Mouse (Mus musculus): Measurements from ENCODE around the gene Cyp4f18.
"Not testable (repeated sequence)": the region's sequence is repeated elsewhere in the genome, so short reads cannot be mapped to it uniquely, and the experiment has no call there.

DNA sequence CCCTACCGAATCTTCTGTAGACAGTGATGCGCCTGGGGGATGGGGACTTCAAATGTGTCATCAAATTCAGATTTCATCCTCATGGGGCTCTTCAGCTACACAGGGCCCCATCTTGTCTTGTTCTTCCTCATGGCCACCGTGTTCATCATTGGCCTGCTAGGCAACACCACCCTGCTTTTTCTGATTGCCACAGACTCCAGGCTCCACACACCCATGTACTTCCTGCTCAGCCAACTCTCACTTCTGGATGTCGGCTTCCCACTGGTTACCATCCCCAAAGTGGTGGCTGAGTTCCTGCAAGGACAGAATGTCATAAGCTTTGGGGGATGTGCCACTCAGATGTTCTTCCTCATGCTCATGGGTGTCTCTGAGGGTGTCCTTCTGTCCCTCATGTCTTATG, 48.2 kb upstream of the Cyp4f18 start:
- not testable (repeated sequence) for TF ChIP-seq GATA1 (IDR thresholded peaks at IDR 0.05; ENCODE audit: borderline replicate concordance, low read length); FLI1 (IDR thresholded peaks at IDR 0.05; ENCODE audit: low read length)

Data from megakaryocyte, embryonic 14.5 days (primary cell).